Mouse (Mus musculus) heart, adult 9 months (tissue): ENCODE data around the gene Hip1r.
A peak's percentile ranks its signal among the peaks of the same experiment; 100 is the strongest.

Experiments
- DNase-seq, 2 experiments: peaks; one replicate each; pipeline ENCODE4 v3.0.0; 2022; ENCODE audit warnings: low spot score in 2 of 2

The Hip1r gene

DNA sequence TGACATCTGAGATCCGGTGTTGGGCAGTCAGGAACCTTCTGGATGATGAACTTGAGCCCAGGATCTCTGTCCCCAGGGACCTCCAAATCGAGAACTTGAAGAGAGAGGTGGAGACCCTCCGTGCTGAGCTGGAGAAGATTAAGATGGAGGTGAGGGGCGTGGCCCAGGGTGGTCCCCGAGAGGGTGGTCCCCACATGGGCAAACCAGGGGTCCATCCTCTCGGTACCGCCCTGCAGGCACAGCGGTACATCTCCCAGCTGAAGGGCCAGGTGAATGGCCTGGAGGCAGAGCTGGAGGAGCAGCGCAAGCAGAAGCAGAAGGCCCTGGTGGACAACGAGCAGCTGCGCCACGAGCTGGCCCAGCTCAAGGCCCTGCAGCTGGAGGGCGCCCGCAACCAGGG lies 23.3 kb downstream of the Hip1r start:
- DNase-seq, result no peak

DNA sequence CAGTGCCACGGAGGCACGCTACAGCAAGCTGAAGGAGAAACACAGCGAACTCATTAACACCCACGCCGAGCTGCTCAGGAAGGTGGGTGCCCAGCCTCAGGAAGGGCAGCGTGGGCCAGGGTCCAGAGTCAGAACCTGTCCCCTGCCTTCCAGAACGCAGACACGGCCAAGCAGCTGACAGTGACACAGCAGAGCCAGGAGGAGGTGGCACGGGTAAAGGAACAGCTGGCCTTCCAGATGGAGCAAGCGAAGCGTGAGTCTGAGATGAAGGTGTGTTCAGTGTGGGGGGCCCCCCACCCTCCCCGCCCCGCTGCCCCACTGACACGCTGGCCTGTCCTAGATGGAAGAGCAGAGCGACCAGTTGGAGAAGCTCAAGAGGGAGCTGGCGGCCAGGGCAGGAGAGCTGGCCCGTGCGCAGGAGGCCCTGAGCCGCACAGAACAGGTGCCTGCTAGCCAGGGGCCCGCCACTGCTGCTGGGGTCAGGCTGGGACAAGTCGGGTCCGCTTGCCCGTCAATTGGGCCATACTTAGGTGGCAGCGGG lies 23.9 kb downstream of the Hip1r start:
- no peak for DNase-seq

DNA sequence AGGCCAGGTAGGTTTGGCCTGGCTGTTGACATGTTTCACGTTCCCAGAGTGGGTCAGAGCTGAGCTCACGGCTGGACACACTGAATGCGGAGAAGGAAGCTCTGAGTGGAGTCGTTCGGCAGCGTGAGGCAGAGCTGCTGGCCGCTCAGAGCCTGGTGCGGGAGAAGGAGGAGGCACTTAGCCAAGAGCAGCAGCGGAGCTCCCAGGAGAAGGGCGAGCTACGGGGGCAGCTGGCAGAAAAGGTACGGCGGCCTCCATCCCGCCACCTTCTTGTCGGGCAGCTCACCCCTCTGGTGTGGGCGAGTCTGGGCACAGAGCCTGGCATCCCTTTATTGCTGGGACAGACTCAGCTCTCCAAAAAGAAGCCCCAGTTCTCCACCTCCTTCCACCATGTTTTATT lies 24.4 kb downstream of the Hip1r start:
- DNase-seq, result no peak

DNA sequence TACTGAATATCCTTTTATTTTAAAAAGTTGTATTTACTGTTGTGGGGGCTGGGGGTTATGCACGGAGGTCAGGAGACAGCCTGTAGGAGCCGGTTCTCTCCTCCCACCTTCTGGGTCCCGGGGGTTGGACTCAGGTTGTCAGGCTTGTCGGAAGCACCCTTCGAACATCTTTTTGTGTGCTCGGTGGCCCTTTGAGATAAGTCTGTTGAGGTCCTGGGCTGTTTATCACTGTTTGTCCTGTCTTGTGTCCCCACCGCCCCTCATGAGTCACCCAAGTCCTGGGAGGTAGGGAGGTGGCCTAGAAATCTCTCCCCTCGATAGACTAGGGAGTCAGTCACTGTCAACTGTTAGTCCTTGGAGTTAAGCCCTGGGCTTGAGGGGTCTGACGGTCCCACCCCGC lies 24.9 kb downstream of the Hip1r start:
- no peak for DNase-seq

DNA sequence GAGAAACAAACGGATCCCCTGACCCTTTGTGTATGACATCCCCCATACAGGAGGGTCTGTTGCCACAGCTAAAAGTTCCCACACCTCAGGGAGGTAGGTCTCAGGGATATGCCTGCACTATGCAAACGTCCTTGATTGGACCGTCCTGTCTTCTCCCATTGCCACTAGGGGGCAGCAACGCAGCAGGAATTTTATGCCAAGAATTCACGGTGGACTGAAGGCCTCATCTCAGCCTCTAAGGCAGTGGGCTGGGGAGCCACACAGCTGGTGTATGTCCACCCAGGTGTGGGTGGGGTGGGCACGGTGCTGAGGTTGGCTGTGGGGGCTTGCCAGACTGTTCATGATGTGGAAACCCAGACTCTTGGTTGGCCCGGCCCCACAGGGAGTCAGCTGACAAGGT lies 27.4 kb downstream of the Hip1r start:
- DNase-seq, result peak; percentile 62 to 87

DNA sequence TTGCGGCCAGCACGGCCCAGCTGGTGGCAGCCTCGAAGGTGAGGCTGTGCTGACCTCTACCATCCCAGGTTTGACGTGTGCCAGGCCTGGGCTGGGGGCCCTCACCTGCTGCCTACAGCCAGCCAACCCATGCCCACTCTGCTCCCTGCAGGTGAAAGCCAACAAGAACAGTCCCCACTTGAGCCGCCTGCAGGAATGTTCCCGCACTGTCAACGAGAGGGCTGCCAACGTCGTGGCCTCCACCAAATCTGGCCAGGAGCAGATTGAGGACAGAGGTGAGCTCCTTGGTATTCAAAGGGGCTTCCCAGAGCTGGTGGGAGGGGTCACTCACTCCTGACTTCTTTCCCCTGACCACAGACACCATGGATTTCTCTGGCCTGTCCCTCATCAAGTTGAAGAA lies 27.8 kb downstream of the Hip1r start:
- DNase-seq, result no peak

DNA sequence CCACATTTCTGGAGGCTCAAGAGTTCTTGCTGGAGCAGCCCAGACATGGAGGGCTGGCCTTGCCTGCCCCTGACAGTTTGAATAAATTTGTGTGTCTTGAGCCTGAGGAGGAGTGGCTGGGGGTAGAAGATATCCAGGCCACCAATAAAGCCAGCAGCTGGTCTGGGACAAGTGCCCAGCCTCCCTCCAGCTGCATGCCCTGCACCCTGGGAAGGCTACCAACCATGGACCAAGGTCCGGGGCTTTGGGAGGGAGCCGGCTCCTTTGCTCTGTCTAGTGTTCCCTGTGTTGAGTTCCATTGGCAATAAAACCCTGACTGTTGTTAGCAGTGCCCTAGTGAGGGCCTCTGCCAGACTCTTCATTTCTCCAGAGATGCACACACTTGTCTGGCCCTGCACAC lies 29.4 kb downstream of the Hip1r start:
- DNase-seq, result peak in 1 of 2 experiments; percentile 56

DNA sequence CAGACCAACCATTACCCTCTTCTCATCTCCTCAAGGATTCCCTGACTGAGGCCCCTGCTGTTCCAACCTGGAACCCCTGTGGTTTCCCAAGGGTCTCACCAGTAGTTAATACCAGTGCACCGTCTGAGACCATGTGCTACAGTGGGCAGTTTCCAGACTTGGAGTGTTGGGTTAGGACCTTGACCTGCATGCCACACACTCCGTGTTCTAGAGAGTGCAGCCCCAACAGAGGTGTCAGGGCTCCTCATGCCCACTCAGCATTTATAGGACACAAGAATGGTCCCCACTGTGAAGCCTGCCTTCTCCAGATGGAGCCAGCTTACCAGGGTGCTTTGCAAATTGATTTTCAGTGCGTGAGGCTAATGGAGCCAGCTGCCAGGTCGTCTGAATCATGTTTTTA lies 29.9 kb downstream of the Hip1r start:
- no peak for DNase-seq

DNA sequence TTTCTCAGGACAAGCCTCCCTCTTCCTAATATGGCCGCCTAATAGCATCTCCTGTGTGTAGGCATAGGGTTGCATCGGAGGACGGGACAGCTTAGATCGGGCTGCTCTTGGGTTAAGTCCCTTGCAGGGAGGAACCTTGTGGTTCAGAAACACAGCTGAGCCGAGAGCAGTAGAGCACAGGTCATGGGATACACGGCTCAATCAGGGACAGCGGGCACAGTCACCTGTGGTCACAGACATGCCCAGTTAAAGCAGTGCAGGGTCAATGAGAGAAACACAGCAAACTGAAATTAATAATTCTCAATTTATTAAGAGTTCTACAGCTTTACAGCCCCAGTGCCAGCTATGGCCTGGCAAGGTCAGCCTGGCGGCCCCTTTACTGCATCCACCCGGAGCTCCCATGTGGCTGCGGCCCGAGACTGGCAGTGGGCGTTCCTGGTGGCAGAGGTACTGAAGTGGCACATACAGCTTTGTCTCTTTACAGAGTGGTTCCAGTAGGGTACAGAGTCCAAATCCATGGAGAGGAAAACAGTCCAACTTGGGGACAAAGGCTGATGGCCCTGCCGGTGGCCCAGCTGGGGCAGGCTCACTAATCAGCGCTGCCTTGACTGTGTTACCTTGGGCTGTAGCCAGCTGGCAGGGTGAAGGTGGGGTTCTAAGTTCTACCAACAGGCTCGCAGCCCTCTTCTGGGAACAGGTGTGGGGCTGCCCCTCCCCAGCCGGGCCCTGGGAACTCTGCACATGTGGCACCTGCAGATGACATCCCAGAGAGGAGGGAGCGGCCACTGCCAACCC lies 31.1 kb downstream of the Hip1r start:
- DNase-seq, result no peak

DNA sequence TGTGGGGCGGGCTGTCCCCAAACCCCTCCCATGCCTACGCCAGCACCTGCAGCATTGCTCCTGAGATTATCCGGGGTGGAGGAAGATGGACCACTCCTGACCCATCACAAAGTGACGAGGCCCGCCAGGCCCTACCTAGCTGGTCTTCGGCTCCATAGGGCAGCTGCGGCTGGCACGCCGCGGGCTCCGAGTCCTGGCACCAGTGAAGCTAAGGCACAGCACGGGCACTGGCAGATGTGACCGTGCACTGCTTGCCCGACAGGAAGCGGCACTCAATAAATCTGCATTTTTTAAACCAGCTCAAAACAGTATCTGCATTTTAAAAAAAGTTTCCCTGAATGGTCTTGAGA lies 31.7 kb downstream of the Hip1r start:
- DNase-seq, result no peak

DNA sequence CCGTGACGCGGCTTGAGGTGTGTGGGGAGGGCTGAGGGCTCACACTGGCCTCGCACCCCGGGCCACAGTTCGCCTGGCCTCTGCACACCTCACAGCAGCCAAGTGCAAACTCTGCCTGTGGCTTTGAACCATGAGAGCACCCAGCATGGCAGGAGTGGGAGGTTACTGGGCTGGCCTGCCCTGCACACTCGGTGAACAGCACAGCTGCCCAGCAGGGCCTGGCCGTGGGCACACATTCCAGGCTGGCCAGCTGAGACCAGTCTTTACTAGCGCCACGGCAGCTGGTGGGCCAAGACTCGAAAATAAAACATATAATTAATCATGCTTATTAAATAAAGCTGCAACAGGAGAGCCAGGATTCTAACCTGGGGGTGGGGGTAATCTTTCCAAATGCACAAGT lies 32.2 kb downstream of the Hip1r start:
- DNase-seq, result no peak

DNA sequence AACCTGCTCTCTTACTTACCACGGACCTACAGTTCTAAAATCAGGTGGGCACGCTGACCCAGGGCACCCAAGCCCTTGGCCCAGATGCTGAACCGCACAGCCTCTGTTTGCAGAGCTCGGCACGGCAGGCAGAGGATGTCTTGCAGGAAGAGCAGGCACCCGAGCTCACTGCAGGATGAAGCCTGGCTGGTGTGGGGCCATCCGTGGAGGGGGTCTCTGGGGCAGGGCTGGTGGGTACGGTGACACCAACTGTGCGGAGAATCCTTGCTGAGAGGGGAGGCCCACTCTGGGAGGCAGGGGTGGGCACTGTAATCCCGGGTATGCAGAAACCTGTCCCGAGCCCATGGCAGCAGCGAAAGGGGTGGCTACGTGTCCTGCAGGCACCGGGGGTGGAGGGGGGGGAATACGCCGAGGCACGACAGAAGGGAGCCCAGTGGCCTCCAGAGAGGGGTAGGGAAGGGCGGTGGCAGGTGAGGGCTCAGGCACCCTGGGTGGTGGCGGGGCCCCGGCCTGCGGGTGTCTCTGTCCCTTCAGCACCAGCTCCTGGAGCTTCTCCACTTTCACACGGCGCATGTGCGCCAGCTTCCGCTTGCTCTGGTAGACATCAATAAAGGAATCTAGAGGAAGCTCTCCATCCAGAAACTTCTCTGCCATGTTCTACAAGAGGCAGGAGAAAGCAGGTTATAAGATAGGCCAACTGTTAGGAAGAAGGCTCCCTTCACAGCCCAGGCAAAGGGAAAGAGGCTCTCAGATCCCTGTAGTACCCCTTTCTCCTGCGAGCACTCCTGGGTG lies 32.9 kb downstream of the Hip1r start:
- DNase-seq, result no peak

DNA sequence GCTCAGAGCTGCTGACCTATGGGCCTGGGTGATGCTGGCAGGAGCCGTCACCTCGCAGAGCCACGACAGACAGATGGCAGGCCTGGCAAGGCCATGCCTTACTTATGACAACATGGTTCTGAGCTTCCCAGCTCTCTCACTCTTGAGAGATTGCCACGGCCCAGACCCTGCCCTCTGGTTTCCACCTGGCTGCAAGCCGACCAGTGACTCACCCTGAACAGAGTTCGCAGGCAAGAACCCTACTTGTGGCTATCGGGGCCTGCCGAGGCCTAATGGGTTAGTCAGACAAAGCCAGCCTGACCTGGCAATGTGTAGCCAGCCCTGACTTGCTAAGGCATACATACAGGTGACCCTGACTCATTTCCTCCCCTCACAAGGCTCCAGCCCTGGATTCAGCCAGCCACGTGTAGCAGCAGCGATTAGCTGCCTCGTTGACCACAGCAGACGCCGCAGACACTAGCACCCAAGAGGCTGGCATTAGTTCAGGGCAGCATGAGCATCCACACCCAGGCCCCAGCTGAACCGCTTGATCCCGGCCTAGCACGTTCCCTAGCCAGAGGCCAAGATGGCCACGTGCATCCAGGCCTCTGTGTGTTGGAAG lies 33.6 kb downstream of the Hip1r start:
- peak in 1 of 2 experiments; percentile 66 for DNase-seq

DNA sequence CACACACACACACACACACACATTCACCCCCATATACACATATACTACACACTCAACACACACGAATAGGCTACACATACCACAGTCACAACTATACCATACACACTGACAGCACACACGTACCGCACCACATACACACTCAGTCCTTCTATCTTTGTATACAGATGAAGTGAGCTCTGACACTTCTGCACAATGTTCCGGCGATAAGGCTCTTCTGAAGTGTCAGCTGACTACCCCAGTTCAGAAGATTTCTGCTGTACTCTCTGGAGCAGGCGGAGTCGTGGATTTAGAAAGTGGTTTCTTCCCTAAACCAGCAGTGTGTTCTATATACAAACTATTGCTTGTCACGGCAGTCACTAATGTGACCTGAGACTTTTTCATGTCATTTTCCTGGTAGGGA lies 36.6 kb downstream of the Hip1r start:
- no peak for DNase-seq

DNA sequence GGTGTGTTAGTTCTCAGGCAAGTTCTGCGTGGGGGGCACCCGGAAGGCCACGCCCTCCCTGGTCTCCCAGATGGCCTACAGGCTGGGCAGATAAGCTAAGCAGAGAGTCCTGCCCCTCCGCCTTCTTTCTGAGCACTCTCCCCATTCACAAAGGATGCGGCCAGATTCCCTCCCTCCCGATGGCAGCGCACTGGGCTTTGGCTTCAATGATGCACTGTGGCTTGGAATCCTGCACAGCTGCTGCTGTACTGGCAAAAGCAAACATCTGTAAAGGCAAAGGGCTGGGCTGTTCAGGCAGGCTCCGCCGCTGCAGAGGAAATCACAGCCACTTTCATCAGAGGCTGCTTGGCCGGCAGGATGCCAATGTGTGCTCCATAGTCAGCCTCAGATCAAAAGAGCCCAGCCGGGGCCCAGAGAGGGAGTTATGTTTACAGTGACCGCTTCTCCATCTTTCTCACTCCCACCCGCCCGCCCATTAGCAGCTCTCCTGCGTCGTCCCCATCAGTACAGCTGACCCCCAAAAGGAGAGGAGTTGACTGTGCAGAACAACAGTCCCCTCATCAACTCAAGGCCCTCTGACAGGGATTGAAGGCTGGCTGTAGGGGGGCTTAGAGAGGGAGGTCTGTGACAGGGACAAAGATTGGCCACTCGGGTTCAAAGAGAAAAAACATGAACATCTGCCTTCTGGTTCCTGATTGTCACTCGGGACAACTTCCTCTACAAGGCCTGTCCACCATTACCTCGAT lies 37.7 kb downstream of the Hip1r start:
- peak; percentile 64 to 70 for DNase-seq

DNA sequence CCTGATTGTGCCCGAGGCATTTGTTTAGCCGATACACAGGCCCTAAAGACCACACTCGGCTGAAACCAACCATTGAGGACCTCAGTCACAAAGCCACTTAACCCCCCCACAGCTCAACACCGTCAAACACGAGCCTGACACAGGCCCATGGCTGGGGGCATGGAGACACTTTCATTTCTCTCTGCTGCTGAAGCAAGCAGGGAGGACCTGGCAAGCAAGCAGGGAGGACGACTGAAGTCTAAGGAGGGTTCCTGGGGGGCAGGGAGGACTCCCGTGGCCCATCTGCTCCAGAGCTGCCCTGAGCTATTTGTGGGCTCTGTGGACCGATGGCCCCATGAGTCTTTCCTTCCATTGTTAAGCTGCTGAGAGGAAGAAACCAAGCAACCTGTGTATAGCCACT lies 38.5 kb downstream of the Hip1r start:
- DNase-seq, result no peak

DNA sequence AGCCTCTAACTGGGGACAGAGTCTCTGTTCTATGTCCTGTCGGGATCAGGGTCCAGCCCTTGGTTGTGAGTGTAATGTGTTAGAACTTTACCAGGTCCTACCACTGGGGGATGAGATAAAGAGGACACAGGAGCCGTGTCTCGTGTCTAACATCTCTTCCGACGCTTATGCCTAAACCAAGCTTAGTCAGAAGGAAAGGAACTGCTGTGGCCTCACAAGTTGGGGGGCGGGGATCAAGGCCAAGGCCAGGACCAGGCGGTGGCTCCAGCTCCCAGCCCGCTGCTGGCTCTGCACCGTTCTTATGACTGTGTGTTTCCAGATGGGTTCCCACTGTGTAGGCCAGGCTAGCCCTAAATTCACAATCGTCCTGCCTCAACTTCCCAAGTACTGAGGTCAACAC lies 39.5 kb downstream of the Hip1r start:
- DNase-seq, result no peak

DNA sequence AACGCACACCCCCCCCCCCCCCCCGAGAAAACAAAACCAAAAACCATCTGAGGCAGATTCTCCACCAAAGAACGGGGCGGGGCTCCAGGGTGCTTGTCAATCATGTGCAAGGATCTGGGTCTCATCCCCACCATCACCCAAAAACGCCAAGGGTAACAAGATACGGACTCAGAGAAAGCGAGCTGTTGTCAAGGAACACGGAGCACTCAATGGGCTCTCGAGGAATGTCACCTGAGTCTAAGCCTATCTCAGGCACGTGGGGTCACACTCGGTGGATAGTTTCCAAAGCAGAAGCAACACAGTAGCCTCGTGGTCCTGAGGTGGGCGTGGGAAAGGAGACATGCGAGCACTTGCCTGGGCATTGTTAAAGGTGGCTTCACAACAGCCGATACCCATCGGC lies 40.3 kb downstream of the Hip1r start:
- no peak for DNase-seq

DNA sequence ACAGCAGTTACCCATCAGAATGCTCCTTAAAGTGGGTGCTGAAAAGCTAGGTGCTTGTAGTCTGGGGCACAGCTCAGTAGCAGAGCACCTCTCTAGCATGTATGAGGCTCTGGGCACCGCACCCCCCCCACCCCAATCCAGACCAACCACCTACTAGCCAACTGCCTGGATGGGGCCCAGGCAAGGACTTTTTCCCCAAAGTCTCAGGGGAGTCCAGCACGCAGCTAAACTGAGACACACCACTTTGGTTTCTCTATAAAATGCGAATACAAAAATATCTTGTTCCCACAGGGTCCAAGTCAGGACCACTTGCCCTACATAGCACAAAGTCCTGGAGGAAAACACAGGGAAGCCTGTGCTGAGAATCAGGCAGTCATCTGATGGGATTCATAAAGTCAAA lies 40.8 kb downstream of the Hip1r start:
- DNase-seq, result no peak

DNA sequence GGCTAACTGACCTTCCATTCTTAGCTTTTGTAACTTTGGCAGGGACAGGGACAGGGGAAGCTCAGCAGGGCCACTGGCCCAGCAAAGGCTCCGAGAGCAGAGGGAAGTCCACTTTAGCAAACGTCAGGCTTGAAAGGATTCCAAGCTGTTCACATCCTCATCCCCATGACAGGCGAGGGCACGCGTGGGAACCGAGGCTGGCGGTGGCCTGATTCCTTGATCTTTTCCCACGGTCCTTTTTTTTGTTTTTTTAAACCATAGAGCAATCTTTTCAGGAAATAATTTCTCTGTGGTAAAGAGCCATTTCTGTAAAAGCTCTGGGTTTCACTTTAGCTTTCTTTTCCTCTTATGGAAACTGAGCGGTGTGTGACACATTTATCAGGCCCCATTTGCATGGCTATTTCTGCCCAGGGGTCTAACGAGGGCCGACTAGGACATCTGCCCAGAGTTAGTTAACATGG lies 41.4 kb downstream of the Hip1r start:
- peak; percentile 76 to 86 for DNase-seq

DNA sequence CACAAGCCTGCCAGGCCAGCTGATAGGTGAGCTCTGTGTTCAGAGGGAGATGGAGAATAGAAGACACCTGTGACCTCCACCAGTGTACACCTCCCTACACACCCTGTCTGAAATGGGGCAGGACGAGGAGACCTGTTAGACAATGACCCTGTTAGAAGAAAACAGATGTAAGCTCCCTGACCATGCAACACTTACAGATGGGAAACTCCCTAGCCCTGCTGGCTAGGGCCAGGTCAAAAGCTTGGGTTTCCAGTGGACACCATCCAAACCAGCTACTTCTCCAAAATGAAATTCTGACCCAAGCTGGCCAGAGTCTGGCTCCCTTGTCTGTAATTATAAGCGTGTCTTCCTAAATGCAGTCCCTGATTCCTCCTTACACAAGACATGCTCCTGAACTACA lies 42.3 kb downstream of the Hip1r start:
- no peak for DNase-seq

DNA sequence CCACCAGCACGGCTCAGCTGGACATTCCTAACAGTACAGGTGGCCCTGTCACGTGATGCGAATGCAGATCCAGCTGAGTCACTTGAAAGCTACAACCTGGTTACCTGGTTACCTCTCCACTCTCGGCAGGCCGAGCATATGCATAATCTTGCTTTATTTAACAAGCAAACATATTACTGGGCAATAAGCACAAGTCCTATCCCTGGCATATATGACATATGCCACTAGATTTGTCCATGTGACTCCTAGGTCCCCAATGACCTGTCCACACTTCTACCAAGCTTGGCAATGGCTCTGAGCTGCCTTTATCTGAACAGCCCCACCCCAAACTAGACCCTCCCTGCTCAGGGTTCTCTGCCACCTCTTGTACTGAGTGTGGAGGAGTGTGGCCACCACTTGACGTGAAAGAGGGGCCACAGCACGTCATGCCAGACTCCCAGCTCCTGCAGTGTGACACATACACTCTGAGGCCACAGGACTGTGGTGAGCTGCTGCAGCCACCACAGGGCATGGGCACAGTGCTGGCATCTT lies 42.9 kb downstream of the Hip1r start:
- no peak for DNase-seq
